Mouse (Mus musculus): Measurements from ENCODE around the gene Dbndd2. TPM values are rescaled to one million over a fixed set of nuclear protein-coding genes. Genes with fewer than 3 reads are reported as not detected.

Gene Dbndd2
- polyA plus RNA-seq, 1 experiment from 2014 or later = 15.3 TPM

DNA sequence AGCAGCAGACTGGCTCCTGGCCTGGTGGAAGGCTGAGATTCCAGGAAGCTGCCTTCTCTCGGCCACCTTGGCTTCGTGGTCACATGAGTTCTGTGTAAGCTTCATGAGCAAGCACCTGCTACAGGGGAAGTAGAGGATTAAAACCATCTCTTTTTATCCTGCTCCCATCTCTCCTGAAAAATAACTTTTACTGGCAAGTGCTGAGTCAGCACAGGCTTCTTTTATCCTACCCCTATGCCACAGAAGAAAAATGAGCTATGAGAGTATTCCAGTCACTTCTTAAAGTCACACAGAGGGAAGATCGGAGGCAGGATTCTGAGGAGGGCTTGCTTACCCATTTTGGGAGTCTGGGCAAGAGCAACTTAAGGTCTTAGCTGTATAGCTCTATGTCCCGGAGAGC is 51.1 kb downstream of the Dbndd2 start:
- no peak for DNase-seq (ENCODE audit: low spot score)

DNA sequence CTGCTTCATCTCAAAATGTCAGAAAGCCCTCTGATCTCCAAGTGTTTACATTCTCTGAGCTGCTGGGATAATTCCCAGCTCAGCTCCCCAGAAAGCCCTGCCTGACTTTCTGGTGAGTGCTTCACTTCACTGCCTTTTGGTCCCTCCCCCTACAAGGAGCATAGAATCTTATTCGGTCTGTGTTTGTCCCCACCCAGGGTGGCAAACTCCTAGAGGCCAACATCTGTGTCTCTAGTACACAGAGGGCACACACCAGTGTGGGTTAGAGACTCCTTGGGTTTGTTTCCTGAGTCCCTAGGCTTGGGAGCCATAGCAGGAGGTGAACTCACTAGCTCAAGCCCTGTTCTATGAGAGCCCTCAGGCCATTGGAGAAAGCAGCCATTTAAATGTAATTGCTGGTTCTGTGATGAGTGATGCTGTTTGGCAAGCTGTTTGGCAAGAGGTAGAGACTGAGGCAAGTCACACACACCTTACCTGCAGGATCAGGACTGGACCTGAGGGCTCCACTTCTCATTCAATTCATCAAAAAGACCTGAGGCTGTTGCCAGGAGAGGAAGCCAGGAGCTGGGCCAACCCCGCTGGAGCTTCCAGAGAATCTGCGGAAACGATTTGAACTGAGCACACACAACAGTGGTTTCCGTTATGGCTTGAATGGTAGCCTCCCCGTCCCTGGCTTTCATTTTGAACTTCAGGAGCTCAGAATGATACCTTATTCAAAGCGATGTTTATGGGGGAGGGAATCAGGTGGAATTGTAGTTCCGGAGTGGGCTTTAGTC is 54.9 kb downstream of the Dbndd2 start:
- no peak for DNase-seq (ENCODE audit: low spot score)

DNA sequence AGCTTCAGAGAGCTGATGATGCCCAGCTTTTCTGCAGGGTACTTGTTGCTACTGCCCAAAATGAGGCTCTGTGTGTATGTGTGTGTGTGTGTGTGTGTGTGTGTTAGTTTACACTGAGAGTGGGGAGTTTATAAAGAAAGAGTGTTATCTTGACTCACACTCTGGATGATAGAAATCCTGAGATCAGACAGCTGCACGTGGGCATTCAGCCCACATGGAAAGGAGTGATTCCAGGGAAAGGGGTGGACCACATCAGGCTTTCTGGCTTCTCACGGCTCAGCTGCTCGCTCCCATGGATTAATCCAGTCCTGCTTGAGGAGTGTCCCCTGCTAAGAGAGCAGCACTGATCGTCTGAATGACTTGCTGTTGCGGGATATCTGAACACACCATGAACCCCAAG is 56.2 kb downstream of the Dbndd2 start:
- no peak for DNase-seq (ENCODE audit: low spot score)

DNA sequence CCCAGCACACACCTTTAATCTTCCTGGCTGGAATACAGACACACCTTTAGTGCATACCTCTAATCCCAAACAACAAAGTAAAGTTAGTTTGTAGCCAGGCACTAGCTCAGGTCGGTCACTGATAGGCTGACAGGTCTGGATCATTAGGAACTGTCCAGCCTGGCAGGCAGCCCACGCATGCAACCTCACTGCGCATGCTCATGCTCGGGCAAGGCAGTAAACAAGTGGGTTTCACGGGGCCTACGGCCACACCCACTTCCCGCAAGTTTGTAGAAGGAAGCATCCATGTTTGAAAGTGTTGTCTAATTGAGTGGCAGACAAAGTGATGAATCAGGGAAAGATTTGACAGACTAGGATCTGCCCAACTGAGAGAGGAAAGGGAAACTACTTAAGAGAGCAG is 56.7 kb downstream of the Dbndd2 start:
- no peak for DNase-seq (ENCODE audit: low spot score)

Other genes with a start within 250 kb of the Dbndd2 start
- gene Svs2, start 247.6 kb upstream of the Dbndd2 start, polyA plus RNA-seq (2015; fragmentation: Nextera tagmentation; extraction: Ambion mirVana) = 0.09 and 0.12 TPM in 2 replicates
- 0.10 TPM in 1 of 2 replicates, not detected in the other for gene Svs3b, start 229.5 kb upstream of the Dbndd2 start, polyA plus RNA-seq (2015; fragmentation: Nextera tagmentation; extraction: Ambion mirVana)
- 0.54 TPM in 1 of 2 replicates, not detected in the other for gene Svs4, start 207.6 kb upstream of the Dbndd2 start, polyA plus RNA-seq (2015; fragmentation: Nextera tagmentation; extraction: Ambion mirVana)
- gene Svs3a, start 196.8 kb upstream of the Dbndd2 start, polyA plus RNA-seq (2015; fragmentation: Nextera tagmentation; extraction: Ambion mirVana) = not detected in 2 replicates
- not detected in 2 replicates for gene Svs6, start 169.4 kb upstream of the Dbndd2 start, polyA plus RNA-seq (2015; fragmentation: Nextera tagmentation; extraction: Ambion mirVana)
- not detected in 2 replicates for gene Svs5, start 153.4 kb upstream of the Dbndd2 start, polyA plus RNA-seq (2015; fragmentation: Nextera tagmentation; extraction: Ambion mirVana)
- gene Slpi, start 97.0 kb upstream of the Dbndd2 start, polyA plus RNA-seq (2015; fragmentation: Nextera tagmentation; extraction: Ambion mirVana) = 9.8 and 10.6 TPM in 2 replicates
- gene Rbpjl, start 83.0 kb upstream of the Dbndd2 start, polyA plus RNA-seq (2015; fragmentation: Nextera tagmentation; extraction: Ambion mirVana) = not detected in 2 replicates
- gene Matn4, start 80.9 kb upstream of the Dbndd2 start, polyA plus RNA-seq (2015; fragmentation: Nextera tagmentation; extraction: Ambion mirVana) = 0.08 and 0.12 TPM in 2 replicates
- 28.7 and 40.4 TPM in 2 replicates for gene Sdc4, start 42.2 kb upstream of the Dbndd2 start, polyA plus RNA-seq (2015; fragmentation: Nextera tagmentation; extraction: Ambion mirVana)
- gene Sys1, start 29.1 kb upstream of the Dbndd2 start, polyA plus RNA-seq (2015; fragmentation: Nextera tagmentation; extraction: Ambion mirVana) = 77.2 and 83.7 TPM in 2 replicates
- 19.4 and 21.5 TPM in 2 replicates for gene Gm20458, start 25.1 kb upstream of the Dbndd2 start, polyA plus RNA-seq (2015; fragmentation: Nextera tagmentation; extraction: Ambion mirVana)
- gene Trp53tg5, start 12.4 kb upstream of the Dbndd2 start, polyA plus RNA-seq (2015; fragmentation: Nextera tagmentation; extraction: Ambion mirVana) = not detected in 2 replicates
- 47.2 and 51.1 TPM in 2 replicates for gene Pigt, start 11.4 kb downstream of the Dbndd2 start, polyA plus RNA-seq (2015; fragmentation: Nextera tagmentation; extraction: Ambion mirVana)
- gene Wfdc2, start 76.3 kb downstream of the Dbndd2 start, polyA plus RNA-seq (2015; fragmentation: Nextera tagmentation; extraction: Ambion mirVana) = 51.3 and 53.4 TPM in 2 replicates
- not detected in 2 replicates for gene Spint3, start 87.4 kb downstream of the Dbndd2 start, polyA plus RNA-seq (2015; fragmentation: Nextera tagmentation; extraction: Ambion mirVana)
- not detected in 2 replicates for gene Wfdc6a, start 99.3 kb downstream of the Dbndd2 start, polyA plus RNA-seq (2015; fragmentation: Nextera tagmentation; extraction: Ambion mirVana)
- gene Eppin, start 107.5 kb downstream of the Dbndd2 start, polyA plus RNA-seq (2015; fragmentation: Nextera tagmentation; extraction: Ambion mirVana) = not detected in 2 replicates
- not detected in 2 replicates for gene Wfdc6b, start 127.4 kb downstream of the Dbndd2 start, polyA plus RNA-seq (2015; fragmentation: Nextera tagmentation; extraction: Ambion mirVana)
- not detected in 2 replicates for gene Wfdc8, start 127.5 kb downstream of the Dbndd2 start, polyA plus RNA-seq (2015; fragmentation: Nextera tagmentation; extraction: Ambion mirVana)
- not detected in 2 replicates for gene Wfdc16, start 152.7 kb downstream of the Dbndd2 start, polyA plus RNA-seq (2015; fragmentation: Nextera tagmentation; extraction: Ambion mirVana)
- gene Wfdc10, start 169.9 kb downstream of the Dbndd2 start, polyA plus RNA-seq (2015; fragmentation: Nextera tagmentation; extraction: Ambion mirVana) = 0.42 TPM in 1 of 2 replicates, not detected in the other
- not detected in 2 replicates for gene Wfdc9, start 170.5 kb downstream of the Dbndd2 start, polyA plus RNA-seq (2015; fragmentation: Nextera tagmentation; extraction: Ambion mirVana)
- not detected in 2 replicates for gene Wfdc11, start 188.0 kb downstream of the Dbndd2 start, polyA plus RNA-seq (2015; fragmentation: Nextera tagmentation; extraction: Ambion mirVana)
- not detected in 2 replicates for gene Wfdc13, start 199.0 kb downstream of the Dbndd2 start, polyA plus RNA-seq (2015; fragmentation: Nextera tagmentation; extraction: Ambion mirVana)
- gene Spint4, start 212.4 kb downstream of the Dbndd2 start, polyA plus RNA-seq (2015; fragmentation: Nextera tagmentation; extraction: Ambion mirVana) = not detected in 2 replicates
- gene Spint5, start 229.2 kb downstream of the Dbndd2 start, polyA plus RNA-seq (2015; fragmentation: Nextera tagmentation; extraction: Ambion mirVana) = not detected in 2 replicates

Measured in thymus, postnatal 0 days (tissue).